Mouse (Mus musculus) stomach, embryonic 14.5 days (tissue): ENCODE results near the gene Ift43. TPM values are rescaled to one million over a fixed set of nuclear protein-coding genes. Genes with fewer than 3 reads are reported as not detected.

Source experiments
- ATAC-seq: fragments of 200-750 bp; cut with Nextera tagmentation; 2 replicates; pipeline ENCODE4 v1.8.0; 2017; ENCODE audit warnings: low read depth, moderate TSS enrichment; ENCODE audit not compliant: insufficient number of reproducible peaks, insufficient read depth, low FRiP score
- H3K27ac ChIP-seq: fragments of 300-500 bp; sonication (generic); 2 replicates; pipeline ENCODE4 v1.5.1; 2014; ENCODE audit warnings: mild to moderate bottlenecking, low read length, moderate library complexity, mixed read lengths
- H3K27me3 ChIP-seq: fragments of 300-500 bp; sonication (generic); 2 replicates; pipeline ENCODE4 v1.6.1; 2014; ENCODE audit warnings: low read length, control low read depth, mixed read lengths; ENCODE audit not compliant: control insufficient read depth, insufficient read depth
- H3K36me3 ChIP-seq: fragments of 300-500 bp; sonication (generic); 2 replicates; pipeline ENCODE4 v1.6.1; 2014; ENCODE audit warnings: mild to moderate bottlenecking, control low read depth, low read length, moderate library complexity, mixed read lengths; ENCODE audit not compliant: control insufficient read depth, insufficient read depth
- H3K4me1 ChIP-seq: fragments of 300-500 bp; sonication (generic); 2 replicates; pipeline ENCODE4 v1.6.1; 2014; ENCODE audit warnings: low read length, control low read depth, mixed read lengths; ENCODE audit not compliant: control insufficient read depth, insufficient read depth
- H3K4me2 ChIP-seq: fragments of 300-500 bp; sonication (generic); replicated peaks from 2 replicates; pipeline ENCODE4 v1.6.1; 2014; ENCODE audit warnings: low read depth, low read length, control low read depth
- H3K4me3 ChIP-seq: fragments of 300-500 bp; sonication (generic); 2 replicates; pipeline ENCODE4 v1.5.1; 2014; ENCODE audit warnings: low read depth, low read length, control low read depth
- H3K9ac ChIP-seq: fragments of 300-500 bp; sonication (generic); replicated peaks from 2 replicates; pipeline ENCODE4 v1.6.1; 2014; ENCODE audit warnings: low read depth, mild to moderate bottlenecking, control low read depth, low read length, moderate library complexity, mixed read lengths
- H3K9me3 ChIP-seq: fragments of 300-500 bp; sonication (generic); 2 replicates; pipeline ENCODE4 v1.6.1; 2016; ENCODE audit warnings: low read depth, low read length, control low read depth; ENCODE audit not compliant: control insufficient read depth
- WGBS: fragments of 180-500 bp; shearing (Covaris S2); extraction: QIAGEN DNeasy Blood & Tissue Kit; methylation state at CpG from one replicate; pipeline ENCODE4 v1.1.7; 2014; 5-methylcytosine and 5-hydroxymethylcytosine counted together
- polyA plus RNA-seq: library from polyadenylated mRNA; unstranded; fragments of >200 nt; fragmentation: Nextera tagmentation; extraction: Ambion mirVana; gene quantifications from 2 replicates; pipeline ENCODE4 v1.2.1, GENCODE M21; 2014

Gene Ift43
- polyA plus RNA-seq, 1 experiment from 2014 or later: 74.5 TPM

DNA sequence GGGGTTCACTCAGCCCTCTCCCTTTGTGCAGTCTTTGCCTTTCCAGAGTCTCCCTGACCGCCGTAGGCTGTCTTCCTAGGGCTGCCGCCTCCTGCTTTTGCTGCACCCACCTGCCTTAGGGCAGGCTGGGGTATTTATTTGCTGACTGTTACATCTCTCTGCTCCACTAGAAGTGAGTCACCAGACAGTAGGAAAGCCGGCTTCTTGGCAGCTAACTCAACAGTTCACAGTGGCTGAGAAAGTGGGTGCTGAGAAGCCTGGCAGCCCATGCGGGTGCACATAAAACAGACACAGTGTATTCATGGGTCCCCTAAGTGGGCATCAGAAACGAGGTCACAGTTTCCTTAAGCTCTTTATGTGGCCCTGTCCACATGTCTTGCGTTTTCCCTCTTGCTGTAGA is 3.5 kb downstream of the Ift43 start:
- H3K4me3 ChIP-seq: no peak overlapping the region
- H3K36me3 ChIP-seq: no peaks in the 10 kb centered on the region
- WGBS: 89% methylated on average over 7 of the region's 7 CpGs
- no peak overlapping the region for H3K27ac ChIP-seq
- H3K9me3 ChIP-seq: no peaks in the 10 kb centered on the region
- H3K4me2 ChIP-seq: no peak overlapping the region
- ATAC-seq: no peak
- H3K9ac ChIP-seq: no peak overlapping the region
- no peaks in the 10 kb centered on the region for H3K27me3 ChIP-seq
- peaks cover 5% of the 10 kb centered on the region for H3K4me1 ChIP-seq

DNA sequence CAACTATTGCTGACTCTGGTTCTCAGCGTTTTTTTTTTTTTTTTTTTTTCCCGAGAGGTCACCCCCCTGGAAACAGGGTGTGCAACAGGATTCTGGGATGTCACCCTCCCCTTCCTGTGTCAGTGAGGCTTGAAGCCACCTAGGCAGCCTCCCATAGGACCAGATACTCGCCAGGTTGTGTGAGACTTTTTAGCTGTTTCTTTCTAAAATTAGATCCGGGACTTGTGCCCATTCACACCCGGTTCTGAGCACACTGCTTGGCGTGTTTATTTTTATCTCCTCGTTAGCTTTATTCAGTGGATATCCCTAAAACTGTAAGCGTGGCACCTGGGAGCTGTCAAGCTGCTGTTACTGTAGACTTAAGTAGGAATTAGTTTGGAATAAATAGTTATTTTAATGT is 4.2 kb downstream of the Ift43 start:
- H3K27me3 ChIP-seq: no peaks in the 10 kb centered on the region
- H3K4me3 ChIP-seq: no peak overlapping the region
- H3K4me2 ChIP-seq: no peak overlapping the region
- 46% methylated on average over 8 of the region's 8 CpGs for WGBS
- no peak overlapping the region for H3K27ac ChIP-seq
- H3K9ac ChIP-seq: no peak overlapping the region
- H3K9me3 ChIP-seq: no peaks in the 10 kb centered on the region
- H3K36me3 ChIP-seq: no peaks in the 10 kb centered on the region
- H3K4me1 ChIP-seq: peaks cover 5% of the 10 kb centered on the region
- ATAC-seq: no peak

DNA sequence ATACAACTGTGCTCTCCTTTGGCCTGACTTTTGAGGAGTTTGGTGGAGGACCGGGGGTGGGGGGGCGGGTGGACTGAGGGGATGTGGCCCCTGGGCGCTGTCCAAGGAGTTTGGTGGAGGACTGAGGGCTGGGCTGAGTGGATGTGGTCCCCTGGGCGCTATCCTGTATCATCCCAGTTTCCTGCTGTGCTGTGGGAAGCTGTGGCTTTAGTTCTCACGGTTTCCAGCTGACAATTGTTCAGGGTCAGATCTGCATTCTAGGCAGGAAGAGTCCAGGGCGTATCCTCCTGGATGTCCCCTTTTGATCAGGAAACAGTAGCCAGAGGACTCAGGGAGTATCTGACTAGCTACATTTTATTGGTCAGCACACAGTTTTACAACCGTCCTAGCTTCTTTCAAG is 5.7 kb downstream of the Ift43 start:
- Histone ChIP-seq H3K4me2 (no peak overlapping the region), H3K27ac (no peak overlapping the region), H3K9ac (no peak overlapping the region), H3K36me3 (no peaks in the 10 kb centered on the region), H3K4me3 (no peak overlapping the region), H3K27me3 (no peaks in the 10 kb centered on the region), H3K9me3 (no peaks in the 10 kb centered on the region), H3K4me1 (peaks cover 4% of the 10 kb centered on the region)
- ATAC-seq: no peak
- 82% methylated on average over 7 of the region's 7 CpGs for WGBS

DNA sequence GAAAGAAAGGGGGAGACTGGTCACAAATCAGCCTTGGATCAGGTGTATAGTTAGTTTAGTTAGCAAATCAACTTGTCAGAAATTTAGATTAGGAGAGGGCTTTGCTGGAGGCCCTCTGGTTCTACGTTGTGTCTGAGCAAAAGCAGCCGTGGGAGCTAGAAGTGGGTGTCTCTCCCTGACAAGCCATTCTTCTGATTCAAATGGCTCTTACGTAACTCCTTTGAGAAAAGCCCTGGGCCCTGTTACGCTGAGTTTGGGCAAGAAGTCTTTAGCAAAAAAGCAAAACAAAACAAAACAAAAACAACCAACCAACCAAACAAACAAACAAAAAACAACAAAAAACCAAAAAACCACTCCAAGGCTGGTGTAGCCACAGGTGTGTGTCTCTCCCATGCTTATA is 8.4 kb downstream of the Ift43 start:
- Histone ChIP-seq H3K9ac (no peak overlapping the region), H3K4me1 (no peaks in the 10 kb centered on the region), H3K36me3 (no peaks in the 10 kb centered on the region), H3K4me3 (no peak overlapping the region), H3K27ac (no peak overlapping the region), H3K4me2 (no peak overlapping the region), H3K27me3 (no peaks in the 10 kb centered on the region), H3K9me3 (no peaks in the 10 kb centered on the region)
- ATAC-seq: no peak
- WGBS: 74% methylated on average over 4 of the region's 4 CpGs

DNA sequence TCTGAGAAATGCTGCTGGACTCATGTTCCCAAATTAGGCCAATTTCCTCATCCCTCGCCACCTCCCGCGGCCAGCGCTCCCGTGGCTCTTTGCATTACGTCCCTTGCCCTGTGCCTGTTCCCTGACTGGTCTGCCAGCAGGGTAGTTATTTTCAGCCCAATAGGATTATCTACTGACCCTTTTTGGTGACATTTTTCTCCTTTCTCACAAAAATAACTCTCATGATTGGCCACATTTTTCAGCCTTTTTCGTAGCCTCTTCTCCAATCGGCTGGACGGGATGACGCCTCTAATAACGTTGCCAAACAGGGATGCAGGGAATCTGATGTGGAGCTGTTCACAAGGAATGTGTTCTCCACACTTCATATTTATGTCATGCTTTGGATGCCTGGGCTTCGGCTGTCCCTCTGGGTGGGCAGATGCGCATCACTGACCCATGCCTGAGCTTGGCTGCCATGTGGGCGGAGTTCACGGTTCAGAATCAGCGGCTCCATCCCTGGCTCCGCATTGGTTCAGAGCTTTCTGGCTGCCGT is 9.3 kb downstream of the Ift43 start:
- H3K4me2 ChIP-seq: no peak overlapping the region
- ATAC-seq: no peak

GRCm38 (mm10) chr12:86094075-86094474 is 11.7 kb downstream of the Ift43 start:
- 78% methylated on average over 4 of the region's 4 CpGs for WGBS
- Histone ChIP-seq H3K27ac (no peak overlapping the region), H3K36me3 (no peaks in the 10 kb centered on the region), H3K27me3 (no peaks in the 10 kb centered on the region), H3K4me1 (no peaks in the 10 kb centered on the region), H3K4me2 (no peak overlapping the region), H3K4me3 (no peak overlapping the region), H3K9ac (no peak overlapping the region), H3K9me3 (no peaks in the 10 kb centered on the region)
- no peak for ATAC-seq

More for the DNA sequence above, 9.3 kb downstream of the Ift43 start:
- Histone ChIP-seq H3K27ac (no peak overlapping the region), H3K27me3 (no peaks in the 10 kb centered on the region), H3K4me3 (no peak overlapping the region), H3K4me1 (no peaks in the 10 kb centered on the region), H3K9me3 (no peaks in the 10 kb centered on the region), H3K9ac (no peak overlapping the region), H3K36me3 (no peaks in the 10 kb centered on the region)
- 65% methylated on average over 18 of the region's 18 CpGs for WGBS

- Histone ChIP-seq H3K4me2 (no peak overlapping the region), H3K4me1 (no peaks in the 10 kb centered on the region), H3K9me3 (no peaks in the 10 kb centered on the region), H3K4me3 (no peak overlapping the region), H3K27ac (no peak overlapping the region), H3K36me3 (no peaks in the 10 kb centered on the region), H3K9ac (no peak overlapping the region), H3K27me3 (no peaks in the 10 kb centered on the region)
- 93% methylated on average over 4 of the region's 4 CpGs for WGBS
- ATAC-seq: no peak
Measured at GRCm38 (mm10) chr12:86095806-86096205, 13.5 kb downstream of the Ift43 start.

GRCm38 (mm10) chr12:86097781-86098180 is 15.4 kb downstream of the Ift43 start:
- Histone ChIP-seq H3K36me3 (no peaks in the 10 kb centered on the region), H3K27ac (no peak overlapping the region), H3K4me3 (no peak overlapping the region), H3K4me2 (no peak overlapping the region), H3K4me1 (no peaks in the 10 kb centered on the region), H3K27me3 (no peaks in the 10 kb centered on the region), H3K9me3 (no peaks in the 10 kb centered on the region), H3K9ac (no peak overlapping the region)
- 85% methylated on average over 11 of the region's 11 CpGs for WGBS
- ATAC-seq: no peak

- Histone ChIP-seq H3K4me1 (peaks cover 3% of the 10 kb centered on the region; the same call in 1 of the 2 replicates), H3K4me2 (no peak overlapping the region), H3K9ac (no peak overlapping the region), H3K9me3 (no peaks in the 10 kb centered on the region), H3K27me3 (no peaks in the 10 kb centered on the region), H3K27ac (no peak overlapping the region), H3K36me3 (no peaks in the 10 kb centered on the region), H3K4me3 (no peak overlapping the region)
- ATAC-seq: no peak
- WGBS: 72% methylated on average over 3 of the region's 3 CpGs
Measured at GRCm38 (mm10) chr12:86100711-86101110, 18.4 kb downstream of the Ift43 start.
